Comparison of ENCODE assay signal across 8 mouse cellular contexts in the genomic region with DNA sequence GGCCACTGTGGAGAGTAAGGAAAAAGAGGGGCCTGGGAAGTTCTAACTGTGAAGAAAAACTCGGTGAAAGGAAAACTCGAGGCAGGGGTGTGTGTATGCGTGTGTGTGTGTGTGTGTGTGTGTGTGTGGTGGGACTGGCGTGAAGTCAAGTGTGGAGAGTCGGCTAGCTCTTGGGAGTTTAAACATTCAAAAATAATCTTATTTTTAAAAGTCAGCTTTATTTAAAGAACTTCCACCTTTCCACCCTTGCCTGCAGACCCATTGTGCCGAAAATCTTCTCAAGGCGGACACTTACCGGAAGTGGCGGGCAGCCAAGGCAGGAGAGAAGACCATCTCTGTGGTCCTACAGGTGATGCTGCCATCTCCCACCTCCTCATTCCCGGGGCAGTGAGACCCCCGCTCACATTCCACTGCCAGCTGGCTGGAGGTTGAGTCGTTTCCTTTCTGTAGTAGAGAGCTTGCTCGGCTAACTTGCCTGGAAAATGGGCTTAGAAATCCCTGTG. TPM values are rescaled to one million over a fixed set of nuclear protein-coding genes. Genes with fewer than 3 reads are reported as not detected.
DNase-seq lines count a peak whose midpoint lies in the region; ATAC-seq and TF ChIP-seq lines count a peak whose summit lies in the region.

No protein-coding gene starts in this region.

- DNase-seq in heart, adult 9 months (ENCODE audit: low spot score in 2 of 2): no peak
- DNase-seq in ES-E14 (ENCODE audit: low read depth, low spot score): no peak
- DNase-seq in hindbrain, embryonic 10.5 days (ENCODE audit: low spot score): no peak
- no peak for DNase-seq in midbrain, embryonic 11.5 days (ENCODE audit: low spot score, missing footprints)
- no peak for DNase-seq in spleen, postnatal 10 days (ENCODE audit: low spot score in 2 of 2)
- no peak for DNase-seq in ovary, postnatal 36 days (ENCODE audit: low spot score)
- DNase-seq in embryo, embryonic 11 days: no peak

- H3K27me3 ChIP-seq in heart, embryonic 14.5 days (ENCODE audit: control insufficient read depth, insufficient read depth, low read length): no peaks in the 10 kb centered on the region
- H3K27me3 ChIP-seq in hindbrain, embryonic 10.5 days (ENCODE audit: insufficient read depth, poor library complexity, severe bottlenecking): no peaks in the 10 kb centered on the region
- H3K27me3 ChIP-seq in midbrain, embryonic 11.5 days (ENCODE audit: control insufficient read depth, insufficient read depth, low read length): no peaks in the 10 kb centered on the region

- H3K27ac ChIP-seq in heart, embryonic 14.5 days (replicated peaks in 1 of 2; ENCODE audit: control insufficient read depth in 1 of 2, insufficient read depth in 1 of 2, low read depth in 2 of 2, low read length in 2 of 2): peak overlapping the region in 1 of 2 experiments; percentile 48; a peak in 1 of 4 replicates
- H3K27ac ChIP-seq in ES-E14 (ENCODE audit: insufficient read depth, low read depth, low read length, poor library complexity, severe bottlenecking): no peak overlapping the region; the same call in 1 of the 2 replicates
- H3K27ac ChIP-seq in hindbrain, embryonic 10.5 days: peak overlapping the region; percentile 93
- H3K27ac ChIP-seq in midbrain, embryonic 11.5 days (ENCODE audit: low read depth, low read length): no peak overlapping the region

- H3K36me3 ChIP-seq in heart, embryonic 14.5 days (ENCODE audit: control insufficient read depth, insufficient read depth, low read length): peaks cover 20% of the 10 kb centered on the region
- peaks cover 21% of the 10 kb centered on the region for H3K36me3 ChIP-seq in ES-E14 (ENCODE audit: control insufficient read depth, insufficient read depth, low read length, poor library complexity, severe bottlenecking)
- peaks cover 47% of the 10 kb centered on the region for H3K36me3 ChIP-seq in hindbrain, embryonic 10.5 days
- H3K36me3 ChIP-seq in midbrain, embryonic 11.5 days (ENCODE audit: control insufficient read depth, insufficient read depth, low read length): no peaks in the 10 kb centered on the region

- ATAC-seq in heart, embryonic 14.5 days (ENCODE audit: insufficient number of reproducible peaks, insufficient read depth, low FRiP score, low read depth): no peak
- no peak for ATAC-seq in midbrain, embryonic 11.5 days (ENCODE audit: low FRiP score)

- WGBS in heart, embryonic 14.5 days: 27% methylated on average over 13 of the region's 13 CpGs
- WGBS in hindbrain, embryonic 10.5 days: 33% methylated on average over 13 of the region's 13 CpGs
- WGBS in midbrain, embryonic 11.5 days: 36% methylated on average over 13 of the region's 13 CpGs

- in situ Hi-C loops in ES-E14 (cut with MboI; ENCODE audit: low sequenced_read_pairs in 2 of 2, unreplicated experiment in 2 of 2): no loop called here

- peaks cover 7 to 10% of the 10 kb centered on the region in 2 experiments for H3K4me1 ChIP-seq in heart, embryonic 14.5 days (ENCODE audit: control insufficient read depth in 2 of 2, insufficient read depth in 2 of 2, low read length in 2 of 2)
- H3K4me1 ChIP-seq in ES-E14 (ENCODE audit: control insufficient read depth in 2 of 2, insufficient read depth in 2 of 2, low read length in 2 of 2, poor library complexity in 1 of 2): peaks cover 0 to 11% of the 10 kb centered on the region in 2 experiments; a peak in 2 of 4 replicates
- peaks cover 21% of the 10 kb centered on the region for H3K4me1 ChIP-seq in hindbrain, embryonic 10.5 days (replicated peaks)
- H3K4me1 ChIP-seq in midbrain, embryonic 11.5 days (ENCODE audit: control insufficient read depth, insufficient read depth, low read length): peaks cover 12% of the 10 kb centered on the region

- peak overlapping the region; percentile 70 for H3K4me2 ChIP-seq in heart, embryonic 14.5 days (ENCODE audit: low read length)
- peak overlapping the region; percentile 71 for H3K4me2 ChIP-seq in midbrain, embryonic 11.5 days

- peak overlapping the region; percentile 88 to 94 for H3K4me3 ChIP-seq in heart, embryonic 14.5 days (ENCODE audit: control insufficient read depth in 1 of 2, insufficient read depth in 1 of 2, low read depth in 1 of 2, low read length in 2 of 2)
- peak overlapping the region; percentile 85 to 98 for H3K4me3 ChIP-seq in ES-E14 (ENCODE audit: insufficient read depth in 1 of 2, low read depth in 1 of 2, low read length in 2 of 2, poor library complexity in 1 of 2, severe bottlenecking in 1 of 2)
- peak overlapping the region; percentile 88 for H3K4me3 ChIP-seq in hindbrain, embryonic 10.5 days
- peak overlapping the region; percentile 85 for H3K4me3 ChIP-seq in midbrain, embryonic 11.5 days (ENCODE audit: low read depth, low read length)

- H3K9ac ChIP-seq in heart, embryonic 14.5 days (ENCODE audit: low read length): peak overlapping the region; percentile 89
- H3K9ac ChIP-seq in ES-E14 (ENCODE audit: insufficient read depth, low read depth, low read length, poor library complexity, severe bottlenecking): peak overlapping the region; percentile 97
- H3K9ac ChIP-seq in midbrain, embryonic 11.5 days (ENCODE audit: low read length): peak overlapping the region; percentile 81

- H3K9me3 ChIP-seq in heart, embryonic 14.5 days (ENCODE audit: control insufficient read depth, low read length): 0 out of 2 replicates have a peak, but pooled peaks cover 2% of the 10 kb centered on the region
- no peaks in the 10 kb centered on the region for H3K9me3 ChIP-seq in ES-E14 (ENCODE audit: control insufficient read depth, insufficient read depth, low read depth, low read length)
- 0 out of 2 replicates have a peak, but pooled peaks cover 5% of the 10 kb centered on the region for H3K9me3 ChIP-seq in hindbrain, embryonic 10.5 days
- no peaks in the 10 kb centered on the region for H3K9me3 ChIP-seq in midbrain, embryonic 11.5 days (ENCODE audit: control insufficient read depth, low read length)

TF ChIP-seq in ES-E14, 5 proteins besides CTCF, POLR2A, EP300 and RAD21:
- TF ChIP-seq ZC3H11A (IDR thresholded peaks at IDR 0.05; ENCODE audit: borderline replicate concordance, low read depth, low read length) (no peak), HCFC1 (IDR thresholded peaks at IDR 0.05; ENCODE audit: borderline replicate concordance, insufficient read depth, low read length) (no peak), CHD2 (IDR thresholded peaks at IDR 0.05; ENCODE audit: low read depth, low read length) (no peak), MAFK (IDR thresholded peaks at IDR 0.05; ENCODE audit: insufficient read depth, low read depth, low read length) (no peak), ZNF384 (IDR thresholded peaks at IDR 0.05; ENCODE audit: low read depth, low read length) (no peak)

RNA-seq across cellular contexts. Expression of gene Xrcc1, which starts 1.5 kb away (rescaled TPM):
- polyA plus RNA-seq in heart, embryonic 14.5 days (2014; fragmentation: Nextera tagmentation; extraction: Ambion mirVana): 54.6 and 57.4 TPM in 2 replicates
- 69.7 and 144 TPM in 2 replicates for total RNA-seq in ES-E14 (2012; rRNA removed)
- polyA plus RNA-seq in hindbrain, embryonic 10.5 days (2016; fragmentation: Nextera tagmentation; extraction: Ambion mirVana): 132 and 160 TPM in 2 replicates
- 91.9 and 101 TPM in 2 replicates for polyA plus RNA-seq in midbrain, embryonic 11.5 days (2014; fragmentation: Nextera tagmentation; extraction: Ambion mirVana)

RNA-seq across cellular contexts. Expression of gene Pinlyp, which starts 1.7 kb away (rescaled TPM):
- polyA plus RNA-seq in heart, embryonic 14.5 days (2014; fragmentation: Nextera tagmentation; extraction: Ambion mirVana): not detected in 2 replicates
- 0.58 TPM in 1 of 2 replicates, not detected in the other for total RNA-seq in ES-E14 (2012; rRNA removed)
- 0.26 TPM in 1 of 2 replicates, not detected in the other for polyA plus RNA-seq in hindbrain, embryonic 10.5 days (2016; fragmentation: Nextera tagmentation; extraction: Ambion mirVana)
- not detected in 2 replicates for polyA plus RNA-seq in midbrain, embryonic 11.5 days (2014; fragmentation: Nextera tagmentation; extraction: Ambion mirVana)

RNA-seq across cellular contexts. Expression of gene Irgq, which starts 17.1 kb away (rescaled TPM):
- polyA plus RNA-seq in heart, embryonic 14.5 days (2014; fragmentation: Nextera tagmentation; extraction: Ambion mirVana): 7.4 and 8.0 TPM in 2 replicates
- 6.2 and 6.4 TPM in 2 replicates for total RNA-seq in ES-E14 (2012; rRNA removed)
- polyA plus RNA-seq in hindbrain, embryonic 10.5 days (2016; fragmentation: Nextera tagmentation; extraction: Ambion mirVana): 10.7 and 14.9 TPM in 2 replicates
- polyA plus RNA-seq in midbrain, embryonic 11.5 days (2014; fragmentation: Nextera tagmentation; extraction: Ambion mirVana): 13.4 and 14.0 TPM in 2 replicates

RNA-seq across cellular contexts. Expression of gene AC161166.1, which starts 35.3 kb away (rescaled TPM):
- 0.38 TPM in 1 of 2 replicates, not detected in the other for polyA plus RNA-seq in heart, embryonic 14.5 days (2014; fragmentation: Nextera tagmentation; extraction: Ambion mirVana)
- 1.2 and 1.6 TPM in 2 replicates for total RNA-seq in ES-E14 (2012; rRNA removed)
- 1.1 TPM in 2 replicates for polyA plus RNA-seq in hindbrain, embryonic 10.5 days (2016; fragmentation: Nextera tagmentation; extraction: Ambion mirVana)
- polyA plus RNA-seq in midbrain, embryonic 11.5 days (2014; fragmentation: Nextera tagmentation; extraction: Ambion mirVana): 0.55 and 0.59 TPM in 2 replicates

RNA-seq across cellular contexts. Expression of gene Ethe1, which starts 39.8 kb away (rescaled TPM):
- 24.8 and 26.2 TPM in 2 replicates for polyA plus RNA-seq in heart, embryonic 14.5 days (2014; fragmentation: Nextera tagmentation; extraction: Ambion mirVana)
- total RNA-seq in ES-E14 (2012; rRNA removed): 14.3 and 14.7 TPM in 2 replicates
- 22.2 and 23.2 TPM in 2 replicates for polyA plus RNA-seq in hindbrain, embryonic 10.5 days (2016; fragmentation: Nextera tagmentation; extraction: Ambion mirVana)
- 18.8 and 19.6 TPM in 2 replicates for polyA plus RNA-seq in midbrain, embryonic 11.5 days (2014; fragmentation: Nextera tagmentation; extraction: Ambion mirVana)
